Mouse (Mus musculus): ENCODE results near the gene Sh3gl1. TPM values are rescaled to one million over a fixed set of nuclear protein-coding genes. Genes with fewer than 3 reads are reported as not detected.

Gene Sh3gl1
- total RNA-seq, 2 experiments from 2014 or later: 37.8 to 38.5 TPM

GRCm38 (mm10) chr17:56018347-56019131, 17.9 kb downstream of the Sh3gl1 start:
- DNase-seq: peak; percentile 54

- no peak for DNase-seq
These were observed 18.6 kb downstream of the Sh3gl1 start for GRCm38 (mm10) chr17:56017848-56018247.

GRCm38 (mm10) chr17:56016793-56017785, 19.3 kb downstream of the Sh3gl1 start:
- DNase-seq: no peak

- DNase-seq: no peak
These were observed 20.1 kb downstream of the Sh3gl1 start for GRCm38 (mm10) chr17:56016382-56016781.

- DNase-seq: no peak
These were observed 21.1 kb downstream of the Sh3gl1 start for GRCm38 (mm10) chr17:56015293-56015692.

GRCm38 (mm10) chr17:56011441-56011840, 25.0 kb downstream of the Sh3gl1 start:
- DNase-seq: no peak

- DNase-seq: peak; percentile 89
These were observed 25.8 kb downstream of the Sh3gl1 start for GRCm38 (mm10) chr17:56010681-56011080.

- DNase-seq: no peak
These were observed 26.2 kb downstream of the Sh3gl1 start for GRCm38 (mm10) chr17:56010255-56010654.

GRCm38 (mm10) chr17:56009962-56010240, 26.5 kb downstream of the Sh3gl1 start:
- DNase-seq: no peak

- DNase-seq: peak; percentile 91
These were observed 27.1 kb downstream of the Sh3gl1 start for GRCm38 (mm10) chr17:56009088-56009961.

GRCm38 (mm10) chr17:56008356-56009087, 27.9 kb downstream of the Sh3gl1 start:
- peak; percentile 93 for DNase-seq

- DNase-seq: no peak
These were observed 28.7 kb downstream of the Sh3gl1 start for GRCm38 (mm10) chr17:56007444-56008355.

GRCm38 (mm10) chr17:56006956-56007355, 29.5 kb downstream of the Sh3gl1 start:
- DNase-seq: no peak

GRCm38 (mm10) chr17:56005415-56006061, 30.9 kb downstream of the Sh3gl1 start, which contains the start of the genes Stap2 and Mpnd:
Gene Stap2, minus strand, starts transcription at chr17:56005584.
Gene Mpnd, plus strand, starts transcription at chr17:56005711.
- peak; percentile 61 for DNase-seq

GRCm38 (mm10) chr17:56003000-56003399, 33.4 kb downstream of the Sh3gl1 start:
- no peak for DNase-seq

- no peak for DNase-seq
These were observed 36.5 kb downstream of the Sh3gl1 start for GRCm38 (mm10) chr17:55999794-56000499.

- no peak for DNase-seq
These were observed 40.4 kb downstream of the Sh3gl1 start for GRCm38 (mm10) chr17:55996007-55996406.

- no peak for DNase-seq
These were observed 46.0 kb downstream of the Sh3gl1 start for GRCm38 (mm10) chr17:55990278-55990898.
